Mouse (Mus musculus) heart, postnatal 0 days (tissue): ENCODE measurements around the gene Ankrd44.

Experiments
- CTCF ChIP-seq: IDR thresholded peaks from 2 replicates; pipeline ENCODE4 v1.5.1; 2016; ENCODE audit warnings: antibody characterized with exemption, control low read depth, low read depth
- EP300 ChIP-seq: IDR thresholded peaks from 2 replicates; pipeline ENCODE4 v1.6.1; 2016; ENCODE audit warnings: antibody characterized with exemption, low read depth

DNA sequence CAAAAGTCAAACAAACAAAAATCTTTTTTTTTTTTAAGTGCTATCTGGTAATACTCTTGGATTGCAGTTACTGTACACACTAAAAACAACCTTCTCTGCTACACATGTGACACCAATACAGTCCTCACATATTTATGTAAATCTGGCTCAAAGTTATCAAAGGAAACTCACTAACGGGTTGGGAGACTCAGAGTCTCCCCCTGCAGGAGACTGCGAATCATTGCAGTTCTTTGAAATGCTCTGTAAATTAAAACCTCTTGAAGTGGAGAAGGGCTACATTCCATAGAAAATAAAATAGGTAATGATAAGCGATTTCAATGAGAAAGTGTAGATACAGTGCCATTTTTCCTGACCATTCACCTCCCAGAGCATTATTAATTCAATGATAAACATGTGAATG is 219.6 kb downstream of the Ankrd44 start:
- TF ChIP-seq CTCF (peak; percentile 52), EP300 (no peak)
